Mouse (Mus musculus) liver, postnatal 0 days (tissue): ENCODE results near the gene Lzts2.

Experiments
- CTCF ChIP-seq: sonication (generic); IDR thresholded peaks from 2 replicates; pipeline ENCODE4 v1.5.1; 2016; ENCODE audit warnings: antibody characterized with exemption, low read depth
- EP300 ChIP-seq: IDR thresholded peaks from 2 replicates; pipeline ENCODE4 v1.6.1; 2016; ENCODE audit warnings: antibody characterized with exemption, low read depth, mild to moderate bottlenecking

DNA sequence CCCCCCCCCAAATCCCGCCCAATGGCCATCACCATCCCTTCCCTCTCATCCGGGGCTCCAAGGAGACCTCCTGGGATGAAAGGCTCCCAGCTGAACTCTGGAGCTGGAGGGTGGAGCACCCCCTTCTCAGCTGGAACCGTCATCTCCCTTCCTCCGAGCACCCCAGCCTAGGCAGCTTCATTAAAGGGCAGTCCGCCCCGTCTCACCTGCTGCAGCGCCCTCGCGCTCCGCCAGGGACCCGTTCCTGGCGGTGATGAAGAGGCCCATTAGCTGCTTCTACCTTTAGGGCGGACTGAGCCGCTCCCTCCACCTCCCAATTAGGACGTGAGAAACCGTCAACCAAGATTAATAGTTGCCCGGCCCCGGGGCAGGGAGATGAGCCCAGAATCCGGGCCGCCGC lies 51.0 kb downstream of the Lzts2 start:
- TF ChIP-seq EP300 (no peak), CTCF (no peak)
